Mouse (Mus musculus) left cerebral cortex, postnatal 36 days (tissue): ENCODE measurements at regions not wholly inside any gene's neighbourhood (a gene's known extent, or its start where the extent isn't known, plus 50 kb on each side); places are given as distances from the start of the nearest gene placed in this dataset.

ENCODE experiments used
- DNase-seq, 2 experiments: peaks; one replicate each; pipeline ENCODE4 v3.0.0; 2021 to 2022; ENCODE audit warnings: low spot score in 2 of 2, mixed read lengths in 1 of 2
- intact Hi-C: fragments of 180-260 bp; cut with DNase I; formaldehyde crosslinking; loops from one replicate; pipeline ENCODE4 v1.15.1; 2025

DNA sequence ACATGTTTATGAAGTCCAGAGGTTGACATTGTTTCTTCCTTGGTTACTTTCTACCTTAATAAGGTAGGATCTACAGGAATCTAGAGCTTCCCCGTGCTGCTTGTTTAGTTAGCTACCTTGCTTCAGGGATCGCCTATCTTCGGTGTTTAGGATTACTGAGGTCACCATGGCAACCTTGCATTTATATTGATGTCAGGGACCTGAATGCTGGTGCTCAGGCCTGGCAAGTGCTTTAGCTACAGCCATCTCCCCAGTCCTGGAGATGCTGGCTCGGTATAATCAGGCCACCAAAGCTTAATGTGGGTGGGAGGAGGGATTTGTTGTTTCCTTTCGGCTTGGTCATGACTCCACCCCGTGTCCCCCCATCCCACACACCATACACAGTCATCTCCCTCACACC, 50.0 kb upstream of the Zc3h12a start:
- intact Hi-C loops = loop anchor here (5.0 kb wide), 1 partner anchor 45 kb away; no protein-coding TSS in a partner anchor
- DNase-seq = no peak
